Mouse (Mus musculus) central nervous system, embryonic 18 days (tissue): Measurements from ENCODE around the gene Cage1. TPM values are rescaled to one million over a fixed set of nuclear protein-coding genes. Genes with fewer than 3 reads are reported as not detected.

Experiments
- polyA plus RNA-seq: library from polyadenylated mRNA; depleted of rRNA; stranded (reverse); fragments of >200 nt; gene quantifications from 2 replicates; pipeline ENCODE4 v1.2.3, GENCODE M21; 2012; rRNA removed

Cage1 gene
- polyA plus RNA-seq: 1.3 and 1.4 TPM in 2 replicates

GRCm38 (mm10) chr13:38037044-38037687 is at the start of gene Cage1:
Cage1 (minus strand) TSS chr13:38037069.

DNA sequence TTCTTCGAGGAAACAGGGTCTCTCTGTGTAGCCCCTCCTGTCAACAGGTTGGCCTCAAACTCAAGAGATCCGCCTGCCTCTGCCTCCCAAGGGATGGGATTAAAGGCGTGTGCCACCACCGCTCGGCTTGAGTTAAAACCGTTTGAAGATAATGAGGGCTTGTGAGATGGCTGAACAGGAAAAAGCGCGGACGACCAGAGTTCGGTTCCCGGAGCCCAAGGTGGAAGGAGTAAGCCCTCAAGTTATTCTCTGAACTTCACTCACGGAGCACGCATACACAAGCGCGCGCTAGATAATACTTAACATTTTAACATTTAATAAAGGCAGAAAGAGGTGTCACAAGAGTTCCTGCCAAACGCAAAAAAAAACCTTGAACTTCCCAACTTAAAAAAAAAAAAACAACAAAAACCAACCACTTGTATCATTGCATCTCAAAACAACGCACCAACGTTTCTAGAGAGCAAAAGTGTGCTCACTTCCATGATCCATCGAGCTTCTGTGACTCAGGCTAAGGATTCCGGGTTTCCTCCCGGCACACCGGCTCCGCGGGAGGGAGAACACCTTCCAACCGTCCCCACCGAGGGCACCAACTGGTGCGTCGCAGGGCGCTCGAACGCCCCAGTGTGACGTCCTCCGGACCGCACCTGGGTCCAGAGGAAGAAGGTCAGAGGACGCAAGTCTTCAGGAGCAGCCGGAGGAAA is 376 bp downstream of the Cage1 start, which contains the start of gene Riok1:
Riok1 (plus strand) TSS at position 653 of the 701 bp plus-strand sequence.

DNA sequence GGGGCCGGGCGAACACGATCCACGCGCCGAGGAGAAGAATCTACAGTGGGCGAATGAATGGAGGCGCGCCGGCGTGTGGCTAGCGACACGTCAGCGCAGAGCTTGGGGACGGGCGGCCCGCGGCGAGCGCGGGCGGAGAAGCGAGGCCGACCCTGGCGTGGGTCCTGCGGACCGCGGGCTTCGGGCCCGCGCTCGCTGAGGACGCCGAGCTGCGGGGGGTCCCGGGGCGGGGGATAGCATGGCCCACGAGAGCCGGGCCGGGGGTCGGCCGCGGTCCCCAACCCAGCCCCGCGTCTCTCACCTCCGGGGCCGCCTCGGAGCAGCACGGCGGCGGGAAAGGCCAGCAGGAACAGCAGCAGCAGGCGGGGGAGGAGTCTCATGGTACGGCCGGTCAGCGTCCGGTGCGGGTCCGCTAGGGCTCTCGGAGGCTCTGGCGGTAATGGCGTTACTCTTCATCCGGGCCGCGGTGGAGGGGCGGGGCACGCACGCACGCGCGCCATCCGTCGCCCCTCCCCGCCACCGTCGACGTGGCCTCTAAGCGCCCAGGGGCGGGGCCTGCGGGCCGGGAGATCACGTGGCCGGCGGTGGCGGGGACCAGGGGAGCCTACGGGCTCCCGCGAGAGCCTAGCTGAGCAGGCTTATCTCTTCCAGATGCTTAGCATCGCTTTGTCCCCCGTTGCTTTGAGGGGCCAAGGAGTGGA is 43.0 kb downstream of the Cage1 start, which contains the start of gene Ssr1:
Ssr1 (minus strand) TSS at position 514 of the 701 bp plus-strand sequence.

Other genes starting within 250 kb of the Cage1 start
- gene Ssr1, start 42.9 kb downstream of the Cage1 start, polyA plus RNA-seq: 21.9 and 22.3 TPM in 2 replicates
- gene Riok1, start 74 bp downstream of the Cage1 start, polyA plus RNA-seq: 53.8 and 55.7 TPM in 2 replicates
- 0.35 and 1.1 TPM in 2 replicates for gene Dsp, start 114.2 kb upstream of the Cage1 start, polyA plus RNA-seq
- 34.6 and 39.7 TPM in 2 replicates for gene Snrnp48, start 167.9 kb upstream of the Cage1 start, polyA plus RNA-seq